Mouse (Mus musculus): ENCODE measurements around the gene Gtf2a2. TPM values are rescaled to one million over a fixed set of nuclear protein-coding genes. Genes with fewer than 3 reads are reported as not detected.
"Not testable (repeated sequence)": the region's sequence is repeated elsewhere in the genome, so short reads cannot be mapped to it uniquely, and the experiment has no call there.

The Gtf2a2 gene
- polyA plus RNA-seq, 1 experiment from 2014 or later: 167 TPM

- no peak overlapping the region for H3K4me3 ChIP-seq (replicated peaks)
- no peaks in the 10 kb centered on the region for H3K9me3 ChIP-seq (replicated peaks)
- peaks cover 11% of the 10 kb centered on the region; the same call in 1 of the 2 replicates for H3K36me3 ChIP-seq
- WGBS: 95% methylated on average over 4 of the region's 4 CpGs
- no peak overlapping the region for H3K4me2 ChIP-seq (replicated peaks)
- no peaks in the 10 kb centered on the region for H3K4me1 ChIP-seq
- H3K9ac ChIP-seq: no peak overlapping the region
- no peak overlapping the region for H3K27ac ChIP-seq (replicated peaks)
- ATAC-seq (ENCODE audit: insufficient number of reproducible peaks, low FRiP score, low TSS enrichment, low read depth): no peak
- no peaks in the 10 kb centered on the region for H3K27me3 ChIP-seq
These were observed 9.7 kb downstream of the Gtf2a2 start for GRCm38 (mm10) chr9:70022083-70022482.

GRCm38 (mm10) chr9:70023615-70024014 lies 11.3 kb downstream of the Gtf2a2 start:
- not testable (repeated sequence) for H3K4me1 ChIP-seq; H3K36me3 ChIP-seq; H3K27me3 ChIP-seq; H3K9me3 ChIP-seq (replicated peaks); H3K9ac ChIP-seq; H3K4me3 ChIP-seq (replicated peaks); ATAC-seq (ENCODE audit: insufficient number of reproducible peaks, low FRiP score, low TSS enrichment, low read depth); H3K27ac ChIP-seq (replicated peaks); H3K4me2 ChIP-seq (replicated peaks)
- 81% methylated on average over 1 of the region's 1 CpGs for WGBS

- Histone ChIP-seq H3K9me3 (replicated peaks) (no peaks in the 10 kb centered on the region), H3K9ac (no peak overlapping the region), H3K36me3 (peaks cover 5% of the 10 kb centered on the region; the same call in 1 of the 2 replicates), H3K4me1 (no peaks in the 10 kb centered on the region), H3K27me3 (no peaks in the 10 kb centered on the region), H3K27ac (replicated peaks) (no peak overlapping the region), H3K4me2 (replicated peaks) (no peak overlapping the region), H3K4me3 (replicated peaks) (no peak overlapping the region)
- ATAC-seq (ENCODE audit: insufficient number of reproducible peaks, low FRiP score, low TSS enrichment, low read depth): no peak
These were observed 12.3 kb downstream of the Gtf2a2 start for GRCm38 (mm10) chr9:70024648-70025047.

GRCm38 (mm10) chr9:70025365-70026012 lies 13.1 kb downstream of the Gtf2a2 start:
- Histone ChIP-seq H3K4me3 (replicated peaks) (no peak overlapping the region), H3K36me3 (no peaks in the 10 kb centered on the region), H3K27ac (replicated peaks) (no peak overlapping the region), H3K27me3 (no peaks in the 10 kb centered on the region), H3K4me1 (no peaks in the 10 kb centered on the region), H3K9ac (no peak overlapping the region), H3K9me3 (replicated peaks) (no peaks in the 10 kb centered on the region), H3K4me2 (replicated peaks) (no peak overlapping the region)
- no peak for ATAC-seq (ENCODE audit: insufficient number of reproducible peaks, low FRiP score, low TSS enrichment, low read depth)
- WGBS: 91% methylated on average over 2 of the region's 2 CpGs

GRCm38 (mm10) chr9:70032167-70032566 lies 19.8 kb downstream of the Gtf2a2 start:
- H3K36me3 ChIP-seq: no peaks in the 10 kb centered on the region
- H3K4me1 ChIP-seq: no peaks in the 10 kb centered on the region
- no peaks in the 10 kb centered on the region for H3K9me3 ChIP-seq (replicated peaks)
- H3K27me3 ChIP-seq: no peaks in the 10 kb centered on the region
- H3K27ac ChIP-seq (replicated peaks): no peak overlapping the region
- ATAC-seq (ENCODE audit: insufficient number of reproducible peaks, low FRiP score, low TSS enrichment, low read depth): no peak
- H3K9ac ChIP-seq: no peak overlapping the region
- H3K4me3 ChIP-seq (replicated peaks): no peak overlapping the region
- H3K4me2 ChIP-seq (replicated peaks): no peak overlapping the region
- 97% methylated on average over 1 of the region's 1 CpGs for WGBS

DNA sequence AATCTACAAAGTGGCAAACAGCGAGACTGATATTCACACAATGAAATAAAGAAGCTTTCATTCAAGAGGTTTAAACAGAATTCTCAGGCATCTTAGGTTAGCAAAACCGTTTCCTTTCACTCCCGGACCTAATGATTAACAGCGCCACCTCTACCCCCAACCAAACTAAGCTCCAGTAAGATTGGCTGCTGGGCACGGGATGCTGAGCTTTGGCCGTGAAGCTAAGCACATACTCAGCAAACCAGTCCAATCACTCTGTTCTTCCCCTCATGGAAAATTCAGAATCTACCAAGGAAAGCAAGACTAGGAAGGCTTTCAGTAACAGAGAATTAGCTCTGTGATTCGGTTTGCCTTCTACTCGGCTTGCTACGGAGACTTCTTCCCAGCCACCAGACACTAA lies 20.7 kb downstream of the Gtf2a2 start:
- Histone ChIP-seq H3K4me1 (no peaks in the 10 kb centered on the region), H3K4me3 (replicated peaks) (no peak overlapping the region), H3K27ac (replicated peaks) (no peak overlapping the region), H3K36me3 (no peaks in the 10 kb centered on the region), H3K27me3 (no peaks in the 10 kb centered on the region), H3K9ac (no peak overlapping the region), H3K9me3 (replicated peaks) (no peaks in the 10 kb centered on the region), H3K4me2 (replicated peaks) (no peak overlapping the region)
- 66% methylated on average over 9 of the region's 9 CpGs for WGBS
- ATAC-seq (ENCODE audit: insufficient number of reproducible peaks, low FRiP score, low TSS enrichment, low read depth): no peak

DNA sequence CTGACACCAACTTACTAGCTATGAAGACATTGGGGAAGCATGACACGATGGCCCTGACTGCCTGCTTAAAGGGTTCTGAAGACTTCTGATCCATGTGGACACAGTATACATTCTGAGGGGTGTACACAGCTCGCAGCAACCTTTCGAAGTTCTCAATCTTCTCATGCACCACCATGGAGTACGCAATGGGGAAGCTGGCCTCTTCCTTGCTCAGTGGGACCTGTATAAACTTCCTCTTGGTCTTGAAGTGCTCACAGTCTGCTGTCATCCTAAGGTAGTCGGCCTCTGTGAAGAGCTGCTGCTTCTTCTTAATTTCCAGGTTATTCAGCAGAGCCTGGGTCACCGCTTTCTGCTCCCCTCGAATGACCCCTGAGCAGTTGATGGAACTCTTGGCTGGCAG lies 22.4 kb downstream of the Gtf2a2 start:
- Histone ChIP-seq H3K36me3 (no peaks in the 10 kb centered on the region), H3K27me3 (no peaks in the 10 kb centered on the region), H3K9me3 (replicated peaks) (no peaks in the 10 kb centered on the region), H3K4me1 (no peaks in the 10 kb centered on the region), H3K4me3 (replicated peaks) (no peak overlapping the region), H3K9ac (no peak overlapping the region), H3K4me2 (replicated peaks) (no peak overlapping the region), H3K27ac (replicated peaks) (no peak overlapping the region)
- no peak for ATAC-seq (ENCODE audit: insufficient number of reproducible peaks, low FRiP score, low TSS enrichment, low read depth)
- WGBS: 89% methylated on average over 7 of the region's 7 CpGs

GRCm38 (mm10) chr9:70036646-70037045 lies 24.3 kb downstream of the Gtf2a2 start:
- Histone ChIP-seq H3K9ac (no peak overlapping the region), H3K4me3 (replicated peaks) (no peak overlapping the region), H3K4me2 (replicated peaks) (no peak overlapping the region), H3K36me3 (no peaks in the 10 kb centered on the region), H3K27me3 (no peaks in the 10 kb centered on the region), H3K27ac (replicated peaks) (no peak overlapping the region), H3K4me1 (no peaks in the 10 kb centered on the region), H3K9me3 (replicated peaks) (no peaks in the 10 kb centered on the region)
- 72% methylated on average over 4 of the region's 4 CpGs for WGBS
- no peak for ATAC-seq (ENCODE audit: insufficient number of reproducible peaks, low FRiP score, low TSS enrichment, low read depth)

DNA sequence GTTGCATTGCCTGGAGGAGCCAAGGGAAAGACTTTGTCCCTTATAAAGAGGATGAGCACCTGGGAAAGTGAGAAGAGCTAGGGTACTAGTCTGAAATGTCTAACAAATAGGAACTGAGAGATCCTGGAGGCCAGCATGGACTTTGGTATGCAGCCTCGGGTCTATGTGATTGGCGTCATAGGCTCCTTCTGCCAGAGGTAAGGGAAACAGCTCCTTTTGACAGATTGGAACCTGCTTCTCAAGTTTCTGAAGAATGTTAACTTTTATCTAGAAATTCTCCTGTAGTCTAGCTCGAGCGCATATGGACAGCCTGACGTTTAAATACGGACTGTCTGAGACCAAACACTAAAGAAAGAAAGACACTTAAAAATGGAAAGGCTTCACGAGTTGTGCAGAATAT lies 25.6 kb downstream of the Gtf2a2 start, which contains the start of gene Gcnt3:
TSS of gene Gcnt3 (minus strand) at position 101 of the 400 bp plus-strand sequence.
- no peak for ATAC-seq (ENCODE audit: insufficient number of reproducible peaks, low FRiP score, low TSS enrichment, low read depth)
- Histone ChIP-seq H3K9ac (no peak within 1 kb of the TSS), H3K4me3 (replicated peaks) (no peak within 1 kb of the TSS), H3K36me3 (no peaks in the 10 kb centered on the region), H3K27me3 (no peaks in the 10 kb centered on the region), H3K4me2 (replicated peaks) (no peak within 1 kb of the TSS), H3K27ac (replicated peaks) (no peak within 1 kb of the TSS), H3K4me1 (no peaks in the 10 kb centered on the region), H3K9me3 (replicated peaks) (no peaks in the 10 kb centered on the region)
- WGBS: 70% methylated on average over 7 of the region's 7 CpGs

GRCm38 (mm10) chr9:70039597-70040385 lies 27.4 kb downstream of the Gtf2a2 start:
- Histone ChIP-seq H3K27ac (replicated peaks) (no peak overlapping the region), H3K4me3 (replicated peaks) (no peak overlapping the region), H3K4me1 (no peaks in the 10 kb centered on the region), H3K27me3 (no peaks in the 10 kb centered on the region), H3K4me2 (replicated peaks) (no peak overlapping the region), H3K9me3 (replicated peaks) (no peaks in the 10 kb centered on the region), H3K36me3 (no peaks in the 10 kb centered on the region), H3K9ac (no peak overlapping the region)
- ATAC-seq (ENCODE audit: insufficient number of reproducible peaks, low FRiP score, low TSS enrichment, low read depth): no peak
- 71% methylated on average over 6 of the region's 6 CpGs for WGBS

- no peaks in the 10 kb centered on the region for H3K36me3 ChIP-seq
- no peak overlapping the region for H3K27ac ChIP-seq (replicated peaks)
- WGBS: 83% methylated on average over 11 of the region's 11 CpGs
- H3K27me3 ChIP-seq: no peaks in the 10 kb centered on the region
- H3K4me2 ChIP-seq (replicated peaks): no peak overlapping the region
- H3K4me3 ChIP-seq (replicated peaks): no peak overlapping the region
- no peaks in the 10 kb centered on the region for H3K4me1 ChIP-seq
- no peaks in the 10 kb centered on the region for H3K9me3 ChIP-seq (replicated peaks)
- ATAC-seq (ENCODE audit: insufficient number of reproducible peaks, low FRiP score, low TSS enrichment, low read depth): no peak
- no peak overlapping the region for H3K9ac ChIP-seq
These were observed 28.2 kb downstream of the Gtf2a2 start for GRCm38 (mm10) chr9:70040570-70040969.

DNA sequence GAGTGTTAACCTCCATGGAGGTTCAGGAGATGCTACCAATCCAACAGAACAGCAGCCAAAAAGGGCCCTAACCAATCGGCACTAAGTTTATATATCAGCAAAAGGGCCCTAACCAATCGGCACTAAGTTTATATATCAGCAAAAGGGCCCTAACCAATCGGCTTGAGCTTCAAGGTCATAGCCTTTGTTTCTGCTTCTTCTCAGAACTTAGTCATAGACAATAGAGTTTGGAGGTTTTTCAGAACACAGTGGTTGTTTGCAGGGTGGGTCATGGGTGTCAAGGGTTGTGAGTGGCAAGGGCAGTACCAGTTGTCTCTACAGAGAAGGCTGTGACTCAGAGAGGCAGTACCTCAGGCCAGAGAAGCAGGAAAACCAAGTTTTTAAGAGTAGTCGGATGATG lies 29.8 kb downstream of the Gtf2a2 start:
- whole genome bisulfite sequencing: 92% methylated on average over 4 of the region's 4 CpGs
- no peaks in the 10 kb centered on the region for H3K4me1 ChIP-seq
- no peak for ATAC-seq (ENCODE audit: insufficient number of reproducible peaks, low FRiP score, low TSS enrichment, low read depth)
- no peaks in the 10 kb centered on the region for H3K9me3 ChIP-seq (replicated peaks)
- H3K36me3 ChIP-seq: no peaks in the 10 kb centered on the region
- no peaks in the 10 kb centered on the region for H3K27me3 ChIP-seq
- no peak overlapping the region for H3K27ac ChIP-seq (replicated peaks)
- H3K9ac ChIP-seq: no peak overlapping the region
- no peak overlapping the region for H3K4me2 ChIP-seq (replicated peaks)
- no peak overlapping the region for H3K4me3 ChIP-seq (replicated peaks)

Measured in embryonic facial prominence, embryonic 15.5 days (tissue).